Mouse (Mus musculus) ovary, adult 18-20 months (tissue): ENCODE results near the gene Rxrb.
A peak's percentile ranks its signal among the peaks of the same experiment; 100 is the strongest.

Experiments used
- DNase-seq: peaks from one replicate; pipeline ENCODE4 v3.0.0; 2022; ENCODE audit warnings: low spot score, mixed read lengths

Rxrb gene

DNA sequence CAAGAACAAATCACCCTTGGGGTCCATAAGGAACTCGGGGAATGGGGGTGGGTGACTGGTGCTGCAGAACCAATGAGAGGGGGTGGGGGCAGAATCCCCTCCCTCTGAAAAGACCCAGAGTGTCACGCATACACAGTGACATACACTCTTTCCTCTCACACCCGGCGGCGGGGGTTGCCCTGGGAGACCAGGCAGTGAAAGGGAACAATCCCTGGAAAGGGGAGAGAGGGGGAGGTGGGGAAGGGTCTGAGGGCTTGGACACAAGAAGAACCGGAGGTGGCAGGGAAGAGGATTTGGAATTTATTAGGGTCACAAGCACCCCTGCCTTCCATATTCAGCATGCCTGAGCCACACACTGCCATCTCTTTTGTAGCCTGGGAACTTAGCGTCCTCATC, 5.9 kb upstream of the Rxrb start:
- DNase-seq, result no peak

DNA sequence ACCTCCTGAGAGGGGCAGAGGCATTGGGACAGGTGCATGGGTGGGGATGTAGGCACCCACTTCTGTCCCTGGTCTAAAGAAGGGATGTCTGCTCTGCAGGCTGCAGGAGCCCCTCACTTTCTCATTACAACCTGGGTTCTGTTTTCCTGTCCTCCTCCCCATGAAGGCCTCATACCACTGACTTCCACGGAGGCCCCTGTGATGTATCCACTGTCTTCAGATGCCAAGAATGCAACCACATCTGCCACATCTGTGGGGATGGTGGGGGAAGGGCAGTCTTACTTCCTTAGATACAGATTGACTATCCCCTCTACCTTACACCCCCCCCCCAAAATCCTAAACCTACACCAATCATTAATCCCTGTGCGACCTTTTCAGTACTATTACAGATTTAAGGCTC, 5.4 kb upstream of the Rxrb start:
- DNase-seq, result no peak

DNA sequence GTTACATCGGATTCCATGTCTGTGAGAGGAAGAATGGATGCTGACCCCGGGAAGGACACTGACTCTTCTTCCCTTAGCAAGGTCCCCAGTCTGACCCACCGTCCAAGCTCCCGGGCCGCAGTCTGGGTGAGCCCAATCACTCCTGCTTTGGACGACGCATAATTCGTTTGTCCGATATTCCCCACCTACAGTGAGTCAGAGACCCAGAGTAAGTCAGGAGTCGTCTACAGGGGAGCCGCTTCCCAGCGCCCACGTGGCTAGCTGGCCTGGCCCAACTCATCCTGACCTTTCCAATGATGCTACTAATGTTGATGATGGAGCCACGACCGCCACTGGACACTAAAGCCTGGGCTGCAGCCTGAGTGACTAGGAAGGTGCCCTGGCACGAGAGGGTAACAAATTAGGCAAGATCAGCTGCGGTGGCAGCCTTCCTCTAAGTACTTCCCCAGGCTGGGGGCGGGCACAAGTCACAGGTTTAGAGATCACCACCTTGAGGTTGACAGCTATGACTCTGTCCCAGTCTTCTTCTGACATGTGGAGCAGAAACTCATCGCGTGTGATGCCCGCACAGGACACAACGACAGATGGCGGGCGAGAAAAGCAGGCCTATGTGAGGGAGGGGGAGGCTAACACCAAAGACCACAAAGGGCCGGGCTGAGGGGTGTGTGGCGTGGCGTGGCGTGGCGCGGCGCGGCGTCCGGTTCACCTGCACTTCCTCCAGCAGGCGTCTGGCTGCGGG, 4.5 kb upstream of the Rxrb start:
- DNase-seq, result no peak

DNA sequence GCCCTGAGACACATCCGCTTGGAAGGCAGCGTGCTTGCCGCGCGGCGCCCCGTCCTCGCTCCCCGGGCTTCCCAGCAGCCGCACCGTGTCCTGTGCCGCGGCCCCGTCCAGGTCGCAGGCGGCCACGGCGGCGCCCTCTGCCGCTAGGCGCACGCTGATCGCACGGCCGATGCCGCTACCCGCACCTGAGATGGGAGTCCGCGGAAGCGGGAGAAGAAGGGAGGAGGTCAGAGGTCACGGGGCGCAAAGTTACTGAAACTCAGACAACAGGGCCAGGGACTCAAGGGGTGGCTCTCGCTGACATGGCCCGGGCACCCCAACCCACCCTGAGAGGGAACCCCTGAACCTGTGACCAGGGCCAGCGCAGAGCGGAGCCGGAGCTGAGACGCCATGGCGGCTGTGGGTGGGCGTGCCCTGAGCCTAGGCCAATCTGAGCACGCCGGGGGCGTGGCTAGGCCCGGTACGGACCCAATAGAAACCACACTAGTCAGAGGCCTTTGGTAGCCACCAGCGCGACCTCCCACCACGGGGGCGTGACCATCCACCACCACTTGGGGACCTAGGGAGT, 3.9 kb upstream of the Rxrb start, which contains the start of gene H2-Ke6:
TSS of gene H2-Ke6 (minus strand) at position 405 of the 568 bp plus-strand sequence.
- DNase-seq, result peak; percentile 89

DNA sequence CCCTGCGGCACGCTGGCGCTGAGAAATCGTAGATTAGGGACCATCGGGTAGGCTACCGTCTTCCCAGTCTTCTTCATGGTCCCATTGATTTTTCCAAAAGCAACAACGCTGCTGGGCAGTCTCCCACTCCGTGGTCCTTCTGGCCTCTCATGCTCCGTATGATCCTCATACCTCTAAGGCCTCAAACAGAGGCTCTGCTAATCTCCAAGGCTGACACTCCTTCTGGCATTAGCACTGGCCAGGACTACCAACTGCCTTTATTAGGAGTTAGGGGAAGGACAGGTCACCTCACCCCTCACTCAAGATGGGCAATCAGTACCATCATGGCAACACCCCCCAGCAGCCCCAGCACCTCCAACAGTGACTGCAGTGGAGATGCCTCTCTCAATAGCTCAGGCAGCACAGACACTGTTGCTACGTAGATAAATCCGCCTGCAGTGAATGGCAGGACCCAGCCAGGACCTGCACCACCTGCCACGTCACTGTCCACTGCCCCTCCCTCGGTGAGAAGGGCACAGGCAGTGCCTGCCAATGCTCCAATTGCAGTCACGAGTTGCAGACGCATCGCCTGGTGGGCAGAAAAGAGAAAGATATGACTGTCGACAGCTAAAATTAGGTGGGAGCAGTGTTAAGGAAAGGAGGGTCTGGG, 3.0 kb upstream of the Rxrb start:
- DNase-seq, result no peak

DNA sequence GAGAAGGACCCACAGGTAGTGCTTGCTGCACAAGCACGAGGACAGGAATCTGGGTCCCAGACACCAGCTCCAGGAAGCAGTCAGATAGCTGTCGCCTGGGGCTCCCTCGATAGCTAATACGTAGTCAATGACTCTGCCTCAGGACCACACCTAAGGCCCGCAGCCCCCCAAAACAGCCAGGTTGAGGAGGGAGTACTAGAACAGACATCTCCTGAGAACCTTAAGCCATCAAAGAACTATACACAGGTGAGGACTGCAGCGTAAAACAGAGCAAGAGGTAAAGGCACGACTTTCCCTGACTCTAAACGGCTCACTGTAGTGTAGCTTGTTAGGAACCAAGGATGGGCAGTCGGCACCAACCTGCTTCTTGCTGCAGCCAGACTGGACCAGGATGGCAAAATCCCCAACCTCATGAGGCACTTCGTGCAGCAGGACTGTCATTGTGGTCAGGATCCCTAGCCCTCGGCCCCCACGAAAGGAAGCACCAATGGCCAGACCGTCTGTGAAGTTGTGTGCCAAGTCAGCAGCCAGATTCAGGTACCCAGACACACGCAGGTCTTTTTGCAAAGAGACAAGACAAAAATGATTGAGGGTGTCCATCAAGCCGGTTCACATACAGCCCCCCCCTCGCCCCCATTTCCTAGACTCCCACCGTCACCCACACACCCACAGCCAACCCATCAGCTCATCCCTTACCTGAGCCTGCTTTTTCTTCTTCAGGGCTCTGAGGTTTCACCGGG, 2.3 kb upstream of the Rxrb start:
- no peak for DNase-seq

DNA sequence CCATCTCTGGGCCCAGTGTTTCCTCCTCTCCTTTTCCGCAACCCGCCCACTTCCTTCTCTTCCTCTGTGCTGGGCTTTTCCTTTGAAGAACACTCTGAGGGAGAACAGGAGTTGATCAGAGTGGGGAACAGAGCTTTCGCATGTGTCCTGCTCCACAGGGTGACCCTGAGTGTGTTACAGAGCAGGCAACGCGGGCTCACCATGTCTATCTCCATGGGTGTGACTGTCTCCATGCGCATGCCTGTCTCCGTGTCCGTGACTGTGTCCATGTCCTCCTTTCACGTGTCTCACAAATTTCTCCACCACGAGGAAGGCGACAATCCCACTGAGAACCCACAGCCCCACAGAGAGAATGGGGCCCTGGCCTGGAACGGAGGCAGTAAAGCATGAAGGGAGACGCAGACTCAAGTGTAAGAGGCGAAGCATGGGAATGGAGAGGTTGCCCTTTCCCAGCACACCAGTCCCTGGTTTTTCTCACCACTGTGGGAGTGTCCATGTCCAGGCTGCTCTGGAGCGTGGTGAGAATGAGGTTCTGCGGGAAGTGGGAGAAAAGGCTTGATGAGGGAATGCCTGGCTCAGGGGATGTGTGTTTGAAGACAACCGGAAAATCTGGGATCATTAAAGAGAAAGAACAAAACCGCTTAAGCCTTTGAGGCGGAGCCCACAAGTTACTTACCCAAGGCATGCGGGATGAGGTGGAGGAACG, 1.6 kb upstream of the Rxrb start:
- DNase-seq, result no peak

DNA sequence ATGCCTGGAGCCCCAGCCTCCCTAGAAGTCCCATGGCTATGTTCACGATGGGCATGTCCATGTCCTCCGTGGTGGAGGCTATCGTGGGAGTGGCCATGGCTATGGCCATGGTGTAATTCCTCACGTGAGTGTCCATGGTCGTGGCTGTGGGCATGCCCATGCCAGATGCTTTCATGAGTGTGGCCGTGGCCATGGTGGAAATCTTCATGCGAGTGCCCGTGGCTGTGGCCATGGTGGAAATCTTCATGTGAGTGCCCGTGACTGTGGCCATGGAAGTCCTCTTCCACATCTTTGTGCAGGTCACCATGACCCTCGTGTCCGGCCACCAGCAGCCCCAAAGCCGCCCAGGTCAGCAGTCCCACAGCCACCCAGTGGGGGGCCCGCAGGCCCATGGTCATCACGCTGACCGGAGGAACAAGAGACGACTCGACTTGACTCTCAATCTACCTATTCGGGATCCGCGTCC, 718 bp upstream of the Rxrb start:
- no peak for DNase-seq

DNA sequence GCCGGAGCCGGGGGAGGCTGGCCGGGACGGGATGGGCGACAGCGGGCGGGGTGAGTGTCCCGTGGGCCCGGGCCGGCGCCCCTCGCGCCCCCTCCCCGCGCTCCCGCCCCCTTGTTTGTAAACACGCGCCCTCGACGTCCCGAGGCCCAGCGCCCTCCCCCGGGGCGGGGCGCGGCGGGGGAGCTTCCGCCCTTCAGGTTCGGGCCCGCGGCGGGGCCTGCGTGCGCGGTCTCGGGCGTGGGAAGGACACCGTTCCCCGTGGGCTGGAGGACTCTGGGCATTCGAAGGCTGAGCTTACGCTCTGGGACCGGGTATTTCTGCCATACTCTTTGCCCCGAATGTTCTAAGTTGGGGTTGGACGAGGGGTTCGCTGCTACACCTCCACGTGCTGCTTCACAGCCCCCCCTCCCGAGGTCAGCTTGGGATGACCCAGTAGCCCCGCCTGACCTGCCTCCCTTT, 591 bp downstream of the Rxrb start:
- no peak for DNase-seq

DNA sequence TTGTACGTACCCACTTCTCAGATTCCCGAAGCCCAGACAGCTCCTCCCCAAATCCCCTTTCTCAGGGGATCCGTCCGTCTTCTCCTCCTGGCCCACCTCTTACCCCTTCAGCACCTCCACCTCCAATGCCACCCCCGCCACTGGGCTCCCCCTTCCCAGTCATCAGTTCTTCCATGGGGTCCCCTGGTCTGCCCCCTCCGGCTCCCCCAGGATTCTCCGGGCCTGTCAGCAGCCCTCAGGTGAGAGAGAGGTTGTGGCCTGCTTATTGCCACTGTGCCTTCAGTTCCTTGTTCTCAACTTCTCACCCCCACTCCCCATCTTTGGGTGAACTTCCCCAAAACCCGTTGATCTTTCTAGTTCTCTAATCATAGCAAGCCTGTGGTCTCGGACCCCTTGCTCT, 1.2 kb downstream of the Rxrb start:
- no peak for DNase-seq

DNA sequence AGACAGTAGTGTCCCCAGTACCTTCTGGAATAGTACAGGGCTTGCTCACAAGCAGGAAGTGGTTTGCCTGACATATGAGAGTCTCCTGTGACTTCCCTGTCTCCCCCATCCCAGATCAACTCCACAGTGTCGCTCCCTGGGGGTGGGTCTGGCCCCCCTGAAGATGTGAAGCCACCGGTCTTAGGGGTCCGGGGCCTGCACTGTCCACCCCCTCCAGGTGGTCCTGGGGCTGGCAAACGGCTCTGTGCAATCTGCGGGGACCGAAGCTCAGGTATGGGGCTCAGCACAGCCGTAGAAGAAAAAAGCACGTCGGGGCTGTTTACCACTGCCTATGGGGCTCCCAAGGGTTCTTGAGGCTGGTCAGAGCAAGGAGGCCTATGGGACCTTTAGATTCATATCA, 1.8 kb downstream of the Rxrb start:
- DNase-seq, result no peak

DNA sequence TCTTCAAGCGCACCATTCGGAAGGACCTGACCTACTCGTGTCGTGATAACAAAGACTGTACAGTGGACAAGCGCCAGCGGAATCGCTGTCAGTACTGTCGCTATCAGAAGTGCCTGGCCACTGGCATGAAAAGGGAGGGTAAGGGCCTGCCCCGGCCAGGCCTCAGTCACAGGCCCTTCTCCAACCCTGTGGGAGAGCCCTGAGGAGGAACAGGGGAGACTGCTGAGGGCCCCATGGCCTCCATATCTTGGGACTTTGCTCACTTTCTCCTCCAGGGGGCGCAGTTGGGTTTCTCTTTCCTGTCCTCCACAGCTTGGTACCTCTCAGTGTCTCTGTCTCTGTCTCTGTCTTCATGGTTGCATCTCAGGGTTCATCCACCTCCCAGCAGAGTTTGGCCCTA, 2.5 kb downstream of the Rxrb start:
- DNase-seq, result no peak

DNA sequence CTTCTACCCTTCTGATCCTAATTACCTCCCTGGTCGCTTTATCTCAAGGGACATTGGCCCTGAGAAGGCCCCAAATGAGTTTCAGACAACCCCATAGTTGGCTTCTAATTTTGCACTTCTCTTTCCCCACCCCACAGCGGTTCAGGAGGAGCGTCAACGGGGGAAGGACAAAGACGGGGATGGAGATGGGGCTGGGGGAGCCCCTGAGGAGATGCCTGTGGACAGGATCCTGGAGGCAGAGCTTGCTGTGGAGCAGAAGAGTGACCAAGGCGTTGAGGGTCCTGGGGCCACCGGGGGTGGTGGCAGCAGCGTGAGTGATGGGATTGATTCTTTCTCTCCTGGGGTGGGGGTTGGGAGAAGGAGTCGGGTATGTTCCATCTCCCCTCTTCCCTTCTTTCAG, 3.9 kb downstream of the Rxrb start:
- no peak for DNase-seq

DNA sequence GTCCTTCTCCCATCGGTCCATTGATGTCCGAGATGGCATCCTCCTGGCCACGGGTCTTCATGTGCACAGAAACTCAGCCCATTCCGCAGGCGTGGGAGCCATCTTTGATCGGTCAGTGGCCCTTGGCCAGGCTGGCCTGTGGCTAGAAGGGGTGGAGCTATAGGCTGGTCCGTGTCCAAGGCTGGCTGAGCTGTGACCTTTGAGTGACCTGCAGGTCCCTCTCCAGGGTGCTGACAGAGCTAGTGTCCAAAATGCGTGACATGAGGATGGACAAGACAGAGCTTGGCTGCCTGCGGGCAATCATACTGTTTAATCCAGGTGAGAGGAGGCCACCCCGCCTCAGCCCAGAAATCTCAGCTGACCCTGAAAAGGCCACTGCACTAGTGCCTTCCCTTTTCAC, 5.0 kb downstream of the Rxrb start:
- DNase-seq, result no peak

DNA sequence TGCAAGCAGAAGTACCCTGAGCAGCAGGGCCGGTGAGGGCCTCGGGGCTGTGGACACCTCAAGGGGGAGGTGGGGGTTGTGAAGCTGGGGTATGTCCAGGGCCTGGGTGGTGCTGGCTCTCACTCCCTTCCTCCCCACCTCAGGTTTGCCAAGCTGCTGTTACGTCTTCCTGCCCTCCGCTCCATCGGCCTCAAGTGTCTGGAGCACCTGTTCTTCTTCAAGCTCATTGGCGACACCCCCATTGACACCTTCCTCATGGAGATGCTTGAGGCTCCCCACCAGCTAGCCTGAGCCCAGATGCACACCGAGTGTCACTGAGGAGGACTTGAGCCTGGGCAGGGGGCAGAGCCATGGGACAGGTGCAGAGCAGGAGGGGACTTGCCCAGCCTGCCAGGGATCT, 5.6 kb downstream of the Rxrb start:
- no peak for DNase-seq

DNA sequence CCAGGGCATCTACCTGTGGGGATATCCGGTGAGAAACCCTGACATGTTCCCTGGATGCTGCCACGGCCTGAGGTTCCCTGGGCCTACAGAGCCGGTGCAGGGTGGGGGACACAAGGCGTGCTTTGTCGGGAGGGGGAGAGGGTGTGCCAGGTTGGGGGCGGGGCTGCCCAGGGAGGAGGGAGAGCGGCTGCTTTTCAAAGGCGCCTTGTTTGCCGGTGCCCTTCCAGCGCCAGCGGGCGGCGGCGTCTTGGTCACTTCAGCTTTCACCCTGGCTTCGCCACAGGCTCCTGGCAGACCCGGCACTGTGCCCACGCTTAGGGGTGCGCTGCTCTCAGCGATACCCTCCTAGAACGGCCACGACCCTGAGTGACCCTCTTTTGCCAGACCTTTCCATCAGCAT, 6.8 kb downstream of the Rxrb start:
- no peak for DNase-seq

DNA sequence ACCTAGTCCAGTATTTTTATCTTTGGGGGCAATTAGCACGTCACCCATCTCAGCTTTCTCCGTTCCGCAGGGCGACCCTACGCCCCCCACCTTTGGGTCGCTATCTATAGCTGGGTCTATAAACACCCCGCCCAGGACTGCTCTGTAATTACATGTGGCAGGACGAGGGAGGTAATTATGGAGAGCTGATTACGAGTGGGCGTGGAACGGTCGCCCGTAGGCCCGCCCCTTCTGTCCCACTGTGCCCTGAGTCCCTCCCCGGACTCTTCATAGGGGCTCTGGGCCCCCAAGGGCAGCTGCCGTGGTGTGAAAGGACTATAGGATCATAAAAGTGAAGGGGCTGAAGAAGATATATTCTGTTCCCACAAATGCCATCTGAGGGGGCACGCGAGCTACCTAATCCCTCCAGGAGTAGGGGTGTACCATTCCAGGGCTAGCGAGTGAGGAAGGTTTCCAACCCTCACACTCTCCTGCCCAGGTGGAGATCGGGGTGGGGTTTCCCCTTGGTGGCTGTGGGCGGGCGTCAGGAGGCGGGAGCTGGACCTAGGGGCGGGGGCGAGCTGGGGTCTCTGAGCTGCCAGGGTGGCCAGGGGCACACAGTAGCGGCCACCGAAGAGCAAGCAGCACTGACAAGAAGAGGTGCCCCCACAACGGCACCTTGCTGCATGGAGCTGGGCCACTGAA, 7.4 kb downstream of the Rxrb start, which contains the start of gene Col11a2:
TSS of gene Col11a2 (plus strand) at position 560 of the 684 bp plus-strand sequence.
- DNase-seq, result no peak

DNA sequence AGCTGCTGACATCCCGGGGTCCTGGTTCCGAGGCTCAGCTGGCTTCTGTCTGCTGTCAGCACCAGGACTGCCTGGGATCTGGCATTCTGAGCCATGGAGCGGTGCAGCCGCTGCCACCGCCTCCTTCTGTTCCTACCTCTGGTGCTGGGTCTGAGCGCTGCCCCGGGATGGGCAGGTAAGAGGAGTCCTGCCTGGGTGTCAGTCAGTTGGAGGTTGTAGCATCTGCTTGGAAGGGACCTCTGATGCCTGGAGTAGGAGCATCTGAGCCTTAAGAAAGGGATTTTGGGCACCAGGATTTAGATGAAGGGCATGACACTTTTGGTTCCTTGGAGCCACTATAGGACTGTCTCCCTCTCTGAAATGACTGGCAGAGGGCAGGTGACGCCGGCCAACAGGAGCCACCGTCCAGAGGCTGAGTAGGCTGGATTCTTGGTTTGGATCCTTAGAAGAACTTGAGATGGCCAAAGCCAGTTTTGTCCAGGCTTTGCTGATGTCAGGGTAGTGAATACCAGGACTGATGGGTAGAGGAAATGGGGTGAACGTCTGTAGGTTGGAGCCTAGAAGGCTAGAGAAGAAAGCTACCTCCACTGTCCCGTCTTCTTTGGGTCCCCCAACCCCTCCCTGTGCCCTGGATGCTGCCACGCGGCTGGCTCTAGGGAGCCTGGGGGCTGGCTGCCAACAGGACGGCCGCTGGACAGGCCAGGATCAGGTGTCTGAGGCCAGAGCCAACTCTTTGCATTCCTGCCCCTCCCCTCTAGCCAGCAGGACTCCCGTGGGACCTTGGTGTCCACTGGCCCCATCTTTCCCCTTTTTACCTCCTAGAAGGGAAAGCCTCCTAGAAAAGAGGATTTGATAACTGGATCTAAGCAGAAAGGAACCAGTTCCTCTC, 8.2 kb downstream of the Rxrb start:
- DNase-seq, result no peak

DNA sequence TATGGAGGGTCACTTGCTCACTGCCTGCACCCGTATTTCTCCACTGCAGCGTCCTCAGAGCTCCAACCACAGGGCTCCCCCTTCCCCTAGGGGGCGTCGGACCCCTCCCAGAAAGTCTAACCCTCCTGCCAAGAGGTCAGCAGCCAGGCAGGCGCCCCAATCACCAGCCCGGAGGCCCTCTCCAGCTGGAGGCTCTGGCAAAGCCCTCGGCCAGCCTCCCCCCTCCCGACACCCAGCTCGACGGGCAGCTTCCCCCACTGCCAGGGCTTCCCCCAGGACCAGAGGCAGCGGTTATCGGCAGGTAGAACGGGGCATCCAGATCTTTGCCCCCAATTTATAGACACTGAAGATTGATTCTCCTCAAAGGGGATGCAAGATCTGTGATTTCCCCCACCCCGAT, 14.3 kb downstream of the Rxrb start:
- no peak for DNase-seq

DNA sequence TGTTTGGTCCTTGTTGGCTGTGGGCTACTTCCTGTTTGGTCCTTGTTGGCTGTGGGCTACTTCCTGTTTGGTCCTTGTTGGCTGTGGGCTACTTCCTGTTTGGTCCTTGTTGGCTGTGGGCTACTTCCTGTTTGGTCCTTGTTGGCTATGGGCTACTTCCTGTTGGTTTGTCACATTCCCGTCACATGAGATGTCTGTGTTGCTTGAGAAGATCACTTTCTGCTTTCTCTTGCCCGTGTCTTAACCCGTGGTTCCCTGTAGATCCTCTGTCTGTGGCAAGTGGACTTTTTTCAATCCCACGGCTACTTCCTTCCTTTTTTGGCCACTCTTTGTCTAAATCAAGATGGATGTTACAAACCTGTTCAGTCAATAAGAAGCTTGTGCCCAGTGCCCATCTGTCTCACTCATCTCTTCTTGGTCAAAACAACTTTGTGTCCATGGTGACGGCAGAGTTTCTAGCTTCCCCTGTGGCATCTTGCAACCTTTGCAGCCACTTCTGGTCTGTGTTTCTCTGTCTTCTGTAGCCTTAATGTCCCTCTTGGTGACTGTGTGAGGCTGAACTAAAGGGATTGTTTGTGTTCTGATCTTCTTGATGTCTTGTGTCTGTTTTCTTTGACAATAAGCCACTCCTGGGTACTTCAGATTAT, 15.9 kb downstream of the Rxrb start:
- no peak for DNase-seq
